Mouse (Mus musculus): ENCODE measurements around the gene 5730522E02Rik.

Gene 5730522E02Rik

GRCm38 (mm10) chr11:25819789-25820188 is 390.8 kb downstream of the 5730522E02Rik start:
- no peak for DNase-seq (ENCODE audit: low spot score in 2 of 2)

GRCm38 (mm10) chr11:25813446-25813845 is 397.1 kb downstream of the 5730522E02Rik start:
- no peak for DNase-seq (ENCODE audit: low spot score in 2 of 2)

- no peak for DNase-seq (ENCODE audit: low spot score in 2 of 2)
Measured at GRCm38 (mm10) chr11:25787691-25788090, 422.9 kb downstream of the 5730522E02Rik start.

- no peak for DNase-seq (ENCODE audit: low spot score in 2 of 2)
Measured at GRCm38 (mm10) chr11:25772231-25772630, 438.3 kb downstream of the 5730522E02Rik start.

- no peak for DNase-seq (ENCODE audit: low spot score in 2 of 2)
Measured at GRCm38 (mm10) chr11:25770991-25771568, 439.5 kb downstream of the 5730522E02Rik start.

GRCm38 (mm10) chr11:25767584-25768333 is 442.8 kb downstream of the 5730522E02Rik start:
- no peak for DNase-seq (ENCODE audit: low spot score in 2 of 2)

GRCm38 (mm10) chr11:25753156-25753899 is 457.2 kb downstream of the 5730522E02Rik start:
- no peak for DNase-seq (ENCODE audit: low spot score in 2 of 2)

- no peak for DNase-seq (ENCODE audit: low spot score in 2 of 2)
Measured at GRCm38 (mm10) chr11:25752418-25752817, 458.1 kb downstream of the 5730522E02Rik start.

- no peak for DNase-seq (ENCODE audit: low spot score in 2 of 2)
Measured at GRCm38 (mm10) chr11:25747098-25747862, 463.3 kb downstream of the 5730522E02Rik start.

- DNase-seq (ENCODE audit: low spot score in 2 of 2): no peak
Measured at GRCm38 (mm10) chr11:25743664-25744063, 466.9 kb downstream of the 5730522E02Rik start.

- no peak for DNase-seq (ENCODE audit: low spot score in 2 of 2)
Measured at GRCm38 (mm10) chr11:25737255-25737654, 473.3 kb downstream of the 5730522E02Rik start.

GRCm38 (mm10) chr11:25729476-25729875 is 481.1 kb downstream of the 5730522E02Rik start:
- no peak for DNase-seq (ENCODE audit: low spot score in 2 of 2)

GRCm38 (mm10) chr11:25715447-25716321 is 494.9 kb downstream of the 5730522E02Rik start:
- DNase-seq (ENCODE audit: low spot score in 2 of 2): no peak

GRCm38 (mm10) chr11:25710559-25710958 is 500.0 kb downstream of the 5730522E02Rik start:
- DNase-seq (ENCODE audit: low spot score in 2 of 2): no peak

GRCm38 (mm10) chr11:25709892-25710291 is 500.7 kb downstream of the 5730522E02Rik start:
- DNase-seq (ENCODE audit: low spot score in 2 of 2): peak in 1 of 2 experiments; percentile 38

GRCm38 (mm10) chr11:25704332-25705168 is 506.0 kb downstream of the 5730522E02Rik start:
- DNase-seq (ENCODE audit: low spot score in 2 of 2): no peak

GRCm38 (mm10) chr11:25702791-25703190 is 507.8 kb downstream of the 5730522E02Rik start:
- DNase-seq (ENCODE audit: low spot score in 2 of 2): no peak

- DNase-seq (ENCODE audit: low spot score in 2 of 2): no peak
Measured at GRCm38 (mm10) chr11:25697508-25698193, 512.9 kb downstream of the 5730522E02Rik start.

- no peak for DNase-seq (ENCODE audit: low spot score in 2 of 2)
Measured at GRCm38 (mm10) chr11:25696168-25696567, 514.4 kb downstream of the 5730522E02Rik start.

All from cerebellum, postnatal 4 days (tissue).